Mouse (Mus musculus) CH12.LX (cell line): ENCODE data around the gene Cd300c. TPM values are rescaled to one million over a fixed set of nuclear protein-coding genes. Genes with fewer than 3 reads are reported as not detected.

Experiments used
- polyA plus RNA-seq: library from polyadenylated mRNA; unstranded; fragments of >175 nt; gene quantifications from 2 replicates; pipeline ENCODE4 v1.2.1, GENCODE M21; 2012; ENCODE audit warnings: low read depth; ENCODE audit not compliant: insufficient read length
- total RNA-seq, 2 experiments: library from RNA; depleted of rRNA; stranded (reverse); fragments of 300-350 nt in 1 of 2; fragments of >200 nt in 1 of 2; gene quantifications; 2 replicates each; pipeline ENCODE4 v1.2.3; 2012 to 2014

Gene Cd300c
- total and polyA plus RNA-seq, 3 experiments, result not detected

Other genes starting within 250 kb of the Cd300c start
- 0.17 and 0.59 TPM in 2 replicates for gene Dnaic2, start 241.7 kb downstream of the Cd300c start, total RNA-seq (2012; rRNA removed)
- gene Dnaic2, start 241.7 kb downstream of the Cd300c start, total RNA-seq (2014; rRNA removed), result 0.93 and 1.2 TPM in 2 replicates
- 0.45 and 0.83 TPM in 2 replicates for gene Dnaic2, start 241.7 kb downstream of the Cd300c start, polyA plus RNA-seq
- gene Kif19a, start 203.8 kb downstream of the Cd300c start, total RNA-seq (2012; rRNA removed), result 5.8 and 8.2 TPM in 2 replicates
- gene Kif19a, start 203.8 kb downstream of the Cd300c start, total RNA-seq (2014; rRNA removed), result 0.66 and 1.9 TPM in 2 replicates
- gene Kif19a, start 203.8 kb downstream of the Cd300c start, polyA plus RNA-seq, result 0.68 and 1.4 TPM in 2 replicates
- gene Btbd17, start 173.2 kb downstream of the Cd300c start, total RNA-seq (2012; rRNA removed), result not detected in 2 replicates
- not detected in 2 replicates for gene Btbd17, start 173.2 kb downstream of the Cd300c start, total RNA-seq (2014; rRNA removed)
- gene Btbd17, start 173.2 kb downstream of the Cd300c start, polyA plus RNA-seq, result not detected in 2 replicates
- not detected in 2 replicates for gene Gpr142, start 170.2 kb downstream of the Cd300c start, total RNA-seq (2012; rRNA removed)
- gene Gpr142, start 170.2 kb downstream of the Cd300c start, total RNA-seq (2014; rRNA removed), result not detected in 2 replicates
- not detected in 2 replicates for gene Gpr142, start 170.2 kb downstream of the Cd300c start, polyA plus RNA-seq
- gene Gprc5c, start 118.0 kb downstream of the Cd300c start, total RNA-seq (2012; rRNA removed), result not detected in 2 replicates
- gene Gprc5c, start 118.0 kb downstream of the Cd300c start, total RNA-seq (2014; rRNA removed), result not detected in 2 replicates
- not detected in 2 replicates for gene Gprc5c, start 118.0 kb downstream of the Cd300c start, polyA plus RNA-seq
- gene Cd300a, start 79.1 kb downstream of the Cd300c start, total RNA-seq (2012; rRNA removed), result 0.13 and 0.17 TPM in 2 replicates
- 0.18 and 0.32 TPM in 2 replicates for gene Cd300a, start 79.1 kb downstream of the Cd300c start, total RNA-seq (2014; rRNA removed)
- gene Cd300a, start 79.1 kb downstream of the Cd300c start, polyA plus RNA-seq, result 1.0 TPM in 2 replicates
- gene Cd300lb, start 34.8 kb downstream of the Cd300c start, total RNA-seq (2012; rRNA removed), result not detected in 2 replicates
- not detected in 2 replicates for gene Cd300lb, start 34.8 kb downstream of the Cd300c start, total RNA-seq (2014; rRNA removed)
- gene Cd300lb, start 34.8 kb downstream of the Cd300c start, polyA plus RNA-seq, result not detected in 2 replicates
- 0.17 and 0.25 TPM in 2 replicates for gene Cd300ld, start 20.8 kb upstream of the Cd300c start, total RNA-seq (2012; rRNA removed)
- 0.16 and 0.26 TPM in 2 replicates for gene Cd300ld, start 20.8 kb upstream of the Cd300c start, total RNA-seq (2014; rRNA removed)
- gene Cd300ld, start 20.8 kb upstream of the Cd300c start, polyA plus RNA-seq, result 0.25 and 0.50 TPM in 2 replicates
- not detected in 2 replicates for gene Cd300c2, start 32.7 kb upstream of the Cd300c start, total RNA-seq (2012; rRNA removed)
- gene Cd300c2, start 32.7 kb upstream of the Cd300c start, total RNA-seq (2014; rRNA removed), result not detected in 2 replicates
- not detected in 2 replicates for gene Cd300c2, start 32.7 kb upstream of the Cd300c start, polyA plus RNA-seq
- not detected in 2 replicates for gene Cd300ld2, start 47.0 kb upstream of the Cd300c start, total RNA-seq (2012; rRNA removed)
- gene Cd300ld2, start 47.0 kb upstream of the Cd300c start, total RNA-seq (2014; rRNA removed), result not detected in 2 replicates
- not detected in 2 replicates for gene Cd300ld2, start 47.0 kb upstream of the Cd300c start, polyA plus RNA-seq
- gene Cd300ld4, start 57.9 kb upstream of the Cd300c start, total RNA-seq (2012; rRNA removed), result not detected in 2 replicates
- not detected in 2 replicates for gene Cd300ld4, start 57.9 kb upstream of the Cd300c start, total RNA-seq (2014; rRNA removed)
- gene Cd300ld4, start 57.9 kb upstream of the Cd300c start, polyA plus RNA-seq, result not detected in 2 replicates
- gene Cd300ld5, start 68.6 kb upstream of the Cd300c start, total RNA-seq (2012; rRNA removed), result not detected in 2 replicates
- gene Cd300ld5, start 68.6 kb upstream of the Cd300c start, total RNA-seq (2014; rRNA removed), result not detected in 2 replicates
- not detected in 2 replicates for gene Cd300ld5, start 68.6 kb upstream of the Cd300c start, polyA plus RNA-seq
- 0.17 and 0.42 TPM in 2 replicates for gene Cd300ld3, start 79.3 kb upstream of the Cd300c start, total RNA-seq (2012; rRNA removed)
- not detected in 2 replicates for gene Cd300ld3, start 79.3 kb upstream of the Cd300c start, total RNA-seq (2014; rRNA removed)
- 0.37 TPM in 1 of 2 replicates, not detected in the other for gene Cd300ld3, start 79.3 kb upstream of the Cd300c start, polyA plus RNA-seq
- gene Cd300e, start 93.0 kb upstream of the Cd300c start, total RNA-seq (2012; rRNA removed), result not detected in 2 replicates
- not detected in 2 replicates for gene Cd300e, start 93.0 kb upstream of the Cd300c start, total RNA-seq (2014; rRNA removed)
- gene Cd300e, start 93.0 kb upstream of the Cd300c start, polyA plus RNA-seq, result not detected in 2 replicates
- 3.6 and 4.5 TPM in 2 replicates for gene Rab37, start 122.3 kb upstream of the Cd300c start, total RNA-seq (2012; rRNA removed)
- gene Rab37, start 122.3 kb upstream of the Cd300c start, total RNA-seq (2014; rRNA removed), result 2.0 and 2.2 TPM in 2 replicates
- 2.2 and 2.3 TPM in 2 replicates for gene Rab37, start 122.3 kb upstream of the Cd300c start, polyA plus RNA-seq
- gene Cd300lf, start 164.8 kb upstream of the Cd300c start, total RNA-seq (2012; rRNA removed), result 35.3 and 36.1 TPM in 2 replicates
- 13.5 and 15.5 TPM in 2 replicates for gene Cd300lf, start 164.8 kb upstream of the Cd300c start, total RNA-seq (2014; rRNA removed)
- gene Cd300lf, start 164.8 kb upstream of the Cd300c start, polyA plus RNA-seq, result 36.9 and 38.9 TPM in 2 replicates
- gene Slc9a3r1, start 194.2 kb upstream of the Cd300c start, total RNA-seq (2012; rRNA removed), result 69.0 and 70.1 TPM in 2 replicates
- gene Slc9a3r1, start 194.2 kb upstream of the Cd300c start, total RNA-seq (2014; rRNA removed), result 43.5 and 51.9 TPM in 2 replicates
- gene Slc9a3r1, start 194.2 kb upstream of the Cd300c start, polyA plus RNA-seq, result 63.7 and 64.6 TPM in 2 replicates
- gene Tmem104, start 218.3 kb upstream of the Cd300c start, total RNA-seq (2012; rRNA removed), result 15.7 and 16.1 TPM in 2 replicates
- gene Tmem104, start 218.3 kb upstream of the Cd300c start, total RNA-seq (2014; rRNA removed), result 1.6 and 3.5 TPM in 2 replicates
- 10.3 and 10.8 TPM in 2 replicates for gene Tmem104, start 218.3 kb upstream of the Cd300c start, polyA plus RNA-seq
- 51.7 and 74.0 TPM in 2 replicates for gene Nat9, start 218.7 kb upstream of the Cd300c start, total RNA-seq (2012; rRNA removed)
- 20.7 and 30.6 TPM in 2 replicates for gene Nat9, start 218.7 kb upstream of the Cd300c start, total RNA-seq (2014; rRNA removed)
- gene Nat9, start 218.7 kb upstream of the Cd300c start, polyA plus RNA-seq, result 24.1 and 34.0 TPM in 2 replicates